ENCODE assay signal across 12 mouse cellular contexts in genomic region chr12:52828944-52829736, GRCm38 (mm10).
DNase-seq lines count a peak whose midpoint lies in the region; ATAC-seq and TF ChIP-seq lines count a peak whose summit lies in the region.
"Had no signal": no experiment of that assay in that cellular context is flagged by ENCODE, and none has a peak within 500 bp of the region (broad histone marks: within the 10 kb centered on the region; RNA-seq: fewer than 3 reads in every experiment).

No protein-coding gene starts in this region.

- no peak for TF ChIP-seq CTCF in hindbrain, postnatal 0 days (IDR thresholded peaks at IDR 0.05; ENCODE audit: low read depth)
- TF ChIP-seq CTCF in C2C12 (IDR thresholded peaks at IDR 0.05; ENCODE audit: control insufficient read depth, insufficient read depth, insufficient read length): no peak

- no peaks in the 10 kb centered on the region for H3K27me3 ChIP-seq in hindbrain, embryonic 13.5 days
- H3K27me3 ChIP-seq in hindbrain, postnatal 0 days (ENCODE audit: insufficient read depth, low read length): no peaks in the 10 kb centered on the region
- no peaks in the 10 kb centered on the region for H3K27me3 ChIP-seq in C2C12 (ENCODE audit: control insufficient read depth, insufficient read depth, insufficient read length)
- H3K27me3 ChIP-seq in embryonic facial prominence, embryonic 14.5 days (replicated peaks; ENCODE audit: control insufficient read depth, insufficient read depth, low read length): no peaks in the 10 kb centered on the region
- H3K27me3 ChIP-seq: limb, embryonic 13.5 days had no signal

- no peak overlapping the region for H3K9ac ChIP-seq in hindbrain, embryonic 13.5 days
- H3K9ac ChIP-seq in hindbrain, postnatal 0 days (replicated peaks; ENCODE audit: low read length): no peak overlapping the region
- H3K9ac ChIP-seq in embryonic facial prominence, embryonic 14.5 days (ENCODE audit: low read depth, low read length): no peak overlapping the region
- H3K9ac ChIP-seq: limb, embryonic 13.5 days had no signal

- no peak for DNase-seq in hindbrain, postnatal 0 days (ENCODE audit: low spot score)
- DNase-seq in embryonic facial prominence, embryonic 14.5 days (ENCODE audit: low spot score): peak; percentile 83
- no peak for DNase-seq in testis, postnatal 10 days (ENCODE audit: low spot score)
- no peak for DNase-seq in left cerebral cortex, postnatal 36 days (ENCODE audit: low spot score in 2 of 2)
- no peak for DNase-seq in heart, adult 8-10 months (ENCODE audit: low spot score)
- DNase-seq: adrenal gland, postnatal 36 days; cerebellum, adult 8-10 months; spleen, adult 18-20 months had no signal

- H3K4me3 ChIP-seq in hindbrain, embryonic 13.5 days: no peak overlapping the region
- no peak overlapping the region for H3K4me3 ChIP-seq in hindbrain, postnatal 0 days (ENCODE audit: low read length)
- H3K4me3 ChIP-seq in C2C12 (ENCODE audit: insufficient read depth, poor library complexity, severe bottlenecking): no peak overlapping the region
- no peak overlapping the region for H3K4me3 ChIP-seq in embryonic facial prominence, embryonic 14.5 days (ENCODE audit: low read depth, low read length)
- H3K4me3 ChIP-seq: limb, embryonic 13.5 days had no signal

- intact Hi-C loops in left cerebral cortex, postnatal 36 days (cut with DNase I): no loop called here

- WGBS in hindbrain, embryonic 13.5 days: 83% methylated on average over 14 of the region's 14 CpGs
- 67% methylated on average over 14 of the region's 14 CpGs for WGBS in hindbrain, postnatal 0 days
- 49% methylated on average over 14 of the region's 14 CpGs for WGBS in embryonic facial prominence, embryonic 14.5 days

- H3K36me3 ChIP-seq in hindbrain, embryonic 13.5 days: no peaks in the 10 kb centered on the region
- no peaks in the 10 kb centered on the region for H3K36me3 ChIP-seq in hindbrain, postnatal 0 days (ENCODE audit: insufficient read depth, low read length)
- H3K36me3 ChIP-seq in C2C12 (ENCODE audit: control insufficient read depth, insufficient read depth): no peaks in the 10 kb centered on the region
- H3K36me3 ChIP-seq in embryonic facial prominence, embryonic 14.5 days (ENCODE audit: control insufficient read depth, insufficient read depth, low read length): no peaks in the 10 kb centered on the region
- H3K36me3 ChIP-seq: limb, embryonic 13.5 days had no signal

- no peak overlapping the region for H3ac ChIP-seq in C2C12 (ENCODE audit: control insufficient read depth, insufficient read length, low read depth)

- peaks cover 18% of the 10 kb centered on the region for H3K4me1 ChIP-seq in hindbrain, embryonic 13.5 days (replicated peaks)
- H3K4me1 ChIP-seq in hindbrain, postnatal 0 days (ENCODE audit: insufficient read depth, low read length): no peaks in the 10 kb centered on the region
- peaks cover 13% of the 10 kb centered on the region for H3K4me1 ChIP-seq in embryonic facial prominence, embryonic 14.5 days (ENCODE audit: control insufficient read depth, insufficient read depth, low read length)

- H3K4me2 ChIP-seq in hindbrain, embryonic 13.5 days: no peak overlapping the region
- H3K4me2 ChIP-seq in hindbrain, postnatal 0 days (ENCODE audit: low read depth, low read length): no peak overlapping the region
- H3K4me2 ChIP-seq in embryonic facial prominence, embryonic 14.5 days (ENCODE audit: low read depth, low read length): peak overlapping the region; percentile 25
- H3K4me2 ChIP-seq: limb, embryonic 13.5 days had no signal

- H3K79me3 ChIP-seq in C2C12 (ENCODE audit: low read depth): no peaks in the 10 kb centered on the region

- no peak for ATAC-seq in hindbrain, embryonic 13.5 days (ENCODE audit: low FRiP score)
- ATAC-seq in hindbrain, postnatal 0 days: no peak
- peak; percentile 47; the same call in 1 of the 2 replicates for ATAC-seq in embryonic facial prominence, embryonic 14.5 days (ENCODE audit: low read depth)
- 0 out of 2 replicates have a peak, but pooled peaks have one; percentile 30 for ATAC-seq in neutrophil, adult 5-6 weeks (ENCODE audit: extremely low read depth, insufficient number of reproducible peaks, low FRiP score, poor library complexity, severe bottlenecking)

- H3K9me3 ChIP-seq in hindbrain, embryonic 13.5 days: no peaks in the 10 kb centered on the region
- H3K9me3 ChIP-seq in hindbrain, postnatal 0 days (ENCODE audit: low read length): no peaks in the 10 kb centered on the region
- H3K9me3 ChIP-seq in embryonic facial prominence, embryonic 14.5 days (ENCODE audit: control insufficient read depth, low read length): no peaks in the 10 kb centered on the region
- H3K9me3 ChIP-seq: limb, embryonic 13.5 days had no signal

- peak overlapping the region; percentile 35; the same call in 1 of the 2 replicates for H3K27ac ChIP-seq in hindbrain, embryonic 13.5 days
- no peak overlapping the region for H3K27ac ChIP-seq in hindbrain, postnatal 0 days
- peak overlapping the region; percentile 56 for H3K27ac ChIP-seq in embryonic facial prominence, embryonic 14.5 days (replicated peaks; ENCODE audit: low read depth, low read length)
- H3K27ac ChIP-seq: limb, embryonic 13.5 days had no signal

- no peaks in the 10 kb centered on the region for H3K79me2 ChIP-seq in C2C12 (ENCODE audit: control insufficient read depth, insufficient read depth)

TF ChIP-seq in C2C12, 6 proteins besides CTCF, POLR2A, EP300 and RAD21:
- TF ChIP-seq CEBPB (IDR thresholded peaks at IDR 0.05; ENCODE audit: low read depth): no peak
- peak; percentile 63 for TF ChIP-seq MYOD1 (IDR thresholded peaks at IDR 0.05; ENCODE audit: control insufficient read depth, insufficient read length, low read depth)

Comparison
In these comparisons a context has a peak if more than half of its experiments do, and no peak if none do; other contexts are left out.
1. ATAC-seq: peak in embryonic facial prominence, embryonic 14.5 days (single experiment) and neutrophil, adult 5-6 weeks (single experiment); none in hindbrain, embryonic 13.5 days (single experiment) and hindbrain, postnatal 0 days (single experiment).